Mouse (Mus musculus) heart, postnatal 10 days (tissue): ENCODE results near the gene Zfp398. TPM values are rescaled to one million over a fixed set of nuclear protein-coding genes. Genes with fewer than 3 reads are reported as not detected.
"Not testable (repeated sequence)": the region's sequence is repeated elsewhere in the genome, so short reads cannot be mapped to it uniquely, and the experiment has no call there.

Experiments used
- DNase-seq, 2 experiments: peaks; one replicate each; pipeline ENCODE4 v3.0.0; 2021
- intact Hi-C: fragments of 180-260 bp; cut with DNase I; formaldehyde crosslinking; loops from one replicate; pipeline ENCODE4 v1.15.1; 2025
- total RNA-seq, 2 experiments: library from RNA; stranded (reverse); gene quantifications; 2 replicates each; pipeline ENCODE4 v1.2.3; 2021

Gene Zfp398
- total RNA-seq, 2 experiments from 2014 or later, result 7.1 TPM

- DNase-seq, result no peak
- intact Hi-C loops, result no loop called here
Measured at GRCm38 (mm10) chr6:47821776-47822175, 13.7 kb upstream of the Zfp398 start.

- intact Hi-C loops, result no loop called here
- DNase-seq, result no peak
Measured at GRCm38 (mm10) chr6:47824241-47824640, 11.2 kb upstream of the Zfp398 start.

- DNase-seq, result no peak
- intact Hi-C loops, result no loop called here
Measured at GRCm38 (mm10) chr6:47827462-47827861, 8.0 kb upstream of the Zfp398 start.

DNA sequence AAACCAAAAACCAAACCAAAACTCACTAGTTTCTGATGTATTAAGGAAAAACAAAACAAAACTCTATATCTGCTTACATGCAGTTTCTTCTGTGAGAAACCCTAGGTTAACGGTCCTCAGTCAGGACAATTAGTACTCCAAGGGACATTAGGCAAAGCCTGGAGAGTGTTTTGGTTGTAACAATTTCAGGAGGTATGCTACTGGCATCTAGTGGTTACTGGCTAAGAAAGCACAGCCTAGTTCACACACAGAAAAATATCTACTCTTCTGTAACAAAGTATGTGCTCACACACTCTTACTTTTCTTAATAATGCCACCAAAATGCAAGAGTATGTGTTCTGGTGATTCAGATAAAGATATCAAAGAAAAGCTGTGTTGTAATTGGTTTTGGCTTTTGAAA is 6.5 kb upstream of the Zfp398 start:
- intact Hi-C loops, result loop anchor here (1.0 to 2.0 kb wide), 2 partner anchors 16 to 30 kb away; partner anchors contain the start of gene Pdia4
- DNase-seq, result peak; percentile 39 to 42

- intact Hi-C loops, result no loop called here
Measured at GRCm38 (mm10) chr6:47830104-47831078, 5.1 kb upstream of the Zfp398 start, which contains the start of gene Zfp786. Gene Zfp786, minus strand, starts transcription at chr6:47830867.

DNA sequence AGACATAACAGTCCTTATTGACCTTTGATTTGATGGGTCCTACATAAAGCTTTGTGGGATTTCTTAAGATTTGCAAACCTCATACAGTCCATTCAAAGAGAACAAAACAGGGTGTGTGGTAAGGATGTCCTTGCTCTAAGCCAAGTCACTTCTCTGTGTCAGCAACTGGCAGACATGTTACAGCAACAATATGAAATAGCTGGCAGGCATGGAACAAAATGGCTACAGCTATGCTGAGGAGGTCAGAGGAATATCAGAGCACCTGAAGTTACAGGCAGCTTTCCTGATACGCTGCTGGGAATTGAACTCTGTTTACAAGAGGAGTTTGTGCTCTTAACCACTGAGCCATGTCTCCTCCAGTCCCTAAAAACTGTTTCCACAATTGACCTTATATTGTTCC is 3.2 kb upstream of the Zfp398 start:
- no peak for DNase-seq
- intact Hi-C loops, result no loop called here

More at GRCm38 (mm10) chr6:47830104-47831078, 5.1 kb upstream of the Zfp398 start, which contains the start of gene Zfp786:
- peak; percentile 93 to 95 for DNase-seq

DNA sequence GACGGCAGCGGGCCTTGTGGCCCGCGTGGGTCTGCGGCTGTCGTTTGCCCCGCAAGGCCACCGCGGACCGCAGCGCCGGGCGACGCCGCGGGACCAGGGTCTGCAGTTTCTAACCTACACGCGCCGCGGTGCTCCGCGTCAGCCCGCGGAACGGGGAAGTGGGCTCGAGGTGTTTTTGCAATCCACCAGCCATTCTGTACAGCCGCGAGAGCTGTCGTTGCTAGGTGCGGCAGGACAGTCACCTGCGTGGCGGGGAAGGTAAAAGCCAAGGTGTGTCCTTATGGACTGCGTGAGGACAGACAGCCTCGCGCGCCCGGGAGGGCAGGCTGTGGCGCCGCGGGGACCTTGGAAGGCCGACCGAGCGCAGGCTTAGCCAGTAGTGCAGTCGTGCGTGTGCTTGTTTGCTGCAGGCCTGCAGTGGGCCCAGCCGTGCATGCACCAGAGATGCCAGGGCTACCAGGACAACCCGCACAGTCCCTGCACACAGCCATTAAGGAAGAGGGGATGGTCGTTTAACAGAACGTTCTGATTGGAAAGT is 592 bp downstream of the Zfp398 start:
- intact Hi-C loops, result loop anchor here (5.0 kb wide), 1 partner anchor 41 kb away; the partner anchor contains the start of gene Zfp282
- peak; percentile 62 to 66 for DNase-seq

GRCm38 (mm10) chr6:47837630-47838029 is 2.2 kb downstream of the Zfp398 start:
- DNase-seq, result no peak
- intact Hi-C loops, result loop anchor here (5.0 kb wide), 1 partner anchor 40 kb away; the partner anchor contains the start of gene Zfp282

GRCm38 (mm10) chr6:47841077-47841476 is 5.6 kb downstream of the Zfp398 start:
- intact Hi-C loops, result no loop called here
- DNase-seq, result no peak

DNA sequence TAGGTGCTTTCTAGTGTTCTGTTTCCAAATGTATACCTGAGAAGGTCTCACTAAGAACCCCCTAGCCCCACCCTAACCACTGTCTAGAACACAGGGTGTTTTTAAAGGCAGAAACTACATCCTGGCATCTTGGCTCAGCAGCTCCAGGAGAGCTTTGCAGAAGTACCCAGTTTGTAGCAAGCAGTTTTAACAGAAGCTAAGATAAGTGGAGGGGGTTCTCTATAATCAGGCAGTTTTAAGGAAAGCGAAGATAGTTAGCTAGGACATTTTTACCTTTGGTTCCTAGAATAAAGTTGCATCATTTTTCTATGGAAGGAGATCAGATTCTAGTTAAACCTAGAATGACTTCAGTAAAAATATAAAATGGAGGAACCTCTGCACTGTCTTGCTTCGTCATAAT is 6.4 kb downstream of the Zfp398 start:
- DNase-seq, result no peak
- intact Hi-C loops, result no loop called here

DNA sequence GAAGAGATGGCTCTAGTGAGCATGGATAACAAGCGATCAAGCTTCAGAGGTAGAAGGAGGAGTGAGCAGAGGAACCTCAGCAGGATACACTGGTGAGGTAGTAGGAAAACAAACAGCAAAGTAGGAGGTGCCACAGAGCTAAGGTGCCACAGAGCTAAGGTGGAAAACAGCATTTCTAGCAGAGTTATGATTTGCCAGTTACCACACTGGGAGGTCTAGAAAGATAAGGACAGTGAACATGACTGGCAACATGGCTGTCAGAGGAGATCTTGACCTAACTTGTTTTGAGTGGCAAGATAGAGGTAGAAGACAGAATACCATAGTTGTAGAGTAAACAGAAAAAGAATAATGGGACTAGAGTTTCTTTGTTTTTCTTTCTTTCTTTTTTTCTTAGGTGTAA is 6.9 kb downstream of the Zfp398 start:
- intact Hi-C loops, result no loop called here

DNA sequence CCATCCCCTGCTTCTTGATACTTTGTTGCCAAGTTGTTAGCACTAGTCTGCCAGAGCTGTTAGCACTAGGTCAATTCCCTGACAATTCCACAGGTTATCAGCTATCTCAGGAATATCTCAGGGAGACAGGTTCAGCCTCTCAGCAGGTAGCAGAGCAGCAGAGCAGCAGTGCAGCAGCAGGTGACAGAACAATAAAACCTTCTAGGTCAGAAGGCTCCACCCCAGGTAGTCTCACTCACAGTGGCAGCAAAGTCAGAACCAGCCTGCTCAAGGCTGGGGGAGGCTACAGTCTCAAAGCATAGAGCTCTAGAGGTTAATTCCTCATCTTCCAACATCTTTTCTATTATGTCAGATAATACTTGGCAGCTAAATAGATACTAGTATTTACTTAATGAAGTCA is 10.3 kb downstream of the Zfp398 start:
- DNase-seq, result no peak
- intact Hi-C loops, result no loop called here

More for the DNA sequence above, 6.9 kb downstream of the Zfp398 start:
- no peak for DNase-seq

- intact Hi-C loops, result no loop called here
- no peak for DNase-seq
Measured at GRCm38 (mm10) chr6:47857241-47857640, 21.8 kb downstream of the Zfp398 start.

DNA sequence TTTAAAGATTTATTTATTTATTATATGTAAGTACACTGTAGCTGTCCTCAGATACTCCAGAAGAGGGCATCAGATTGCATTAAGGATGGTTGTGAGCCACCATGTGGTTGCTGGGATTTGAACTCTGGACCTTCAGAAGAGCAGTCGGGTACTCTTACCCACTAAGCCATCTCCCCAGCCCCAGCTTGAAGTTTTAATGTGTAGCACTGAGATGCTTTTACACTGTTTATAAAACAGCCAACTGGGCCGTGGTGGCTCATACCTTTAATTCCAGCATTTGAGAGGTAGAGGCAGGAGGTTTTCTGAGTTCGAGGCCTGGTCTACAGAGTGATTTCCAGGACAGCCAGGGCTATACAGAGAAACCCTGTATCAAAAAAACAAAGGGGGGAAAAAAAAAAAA is 22.3 kb downstream of the Zfp398 start:
- DNase-seq, intact Hi-C loops: not testable (repeated sequence)

DNA sequence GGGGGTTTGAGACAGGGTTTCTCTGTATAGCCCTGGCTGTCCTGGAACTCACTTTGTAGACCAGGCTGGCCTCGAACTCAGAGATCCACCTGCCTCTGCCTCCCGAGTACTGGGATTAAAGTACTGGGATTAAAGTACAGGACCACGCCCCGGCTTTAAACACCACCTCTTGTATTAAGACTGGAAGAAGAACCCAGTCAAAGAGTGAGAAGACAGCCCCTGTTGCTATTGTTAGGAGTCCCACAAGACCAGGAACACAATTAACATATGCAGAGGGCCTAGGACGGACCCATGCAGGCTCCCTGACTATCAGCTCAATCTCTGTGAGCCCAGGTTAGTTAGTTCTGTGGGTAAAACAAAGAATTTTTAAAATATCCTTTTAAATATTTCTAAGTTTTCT is 36.8 kb downstream of the Zfp398 start:
- no peak for DNase-seq
- intact Hi-C loops, result no loop called here

DNA sequence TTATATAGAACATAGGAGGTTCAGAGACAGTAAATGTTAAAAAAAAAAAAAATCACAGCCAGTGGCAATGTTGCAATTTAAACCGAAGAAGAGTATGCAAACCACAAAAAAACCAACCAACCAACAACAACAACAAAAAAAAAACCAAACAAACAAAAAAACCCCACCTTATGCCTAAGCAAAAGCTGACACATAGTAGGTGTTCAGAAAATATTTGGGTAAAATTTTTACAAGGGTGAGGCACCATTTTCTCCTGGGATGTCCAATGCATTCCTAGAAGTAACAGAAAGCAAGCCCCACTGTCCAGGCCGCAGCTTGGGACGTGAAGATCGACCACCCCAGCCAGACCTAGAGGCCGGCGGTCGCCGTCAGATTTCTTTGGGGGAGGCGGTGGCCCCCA is 41.6 kb downstream of the Zfp398 start, which contains the start of gene Zfp282:
Gene Zfp282, plus strand, starts transcription at position 147 of the 400 bp plus-strand sequence.
- no peak for DNase-seq
- intact Hi-C loops, result loop anchor here (1.0 to 5.0 kb wide), 2 partner anchors 40 to 43 kb away; partner anchors contain the start of genes Zfp212 and Zfp398

DNA sequence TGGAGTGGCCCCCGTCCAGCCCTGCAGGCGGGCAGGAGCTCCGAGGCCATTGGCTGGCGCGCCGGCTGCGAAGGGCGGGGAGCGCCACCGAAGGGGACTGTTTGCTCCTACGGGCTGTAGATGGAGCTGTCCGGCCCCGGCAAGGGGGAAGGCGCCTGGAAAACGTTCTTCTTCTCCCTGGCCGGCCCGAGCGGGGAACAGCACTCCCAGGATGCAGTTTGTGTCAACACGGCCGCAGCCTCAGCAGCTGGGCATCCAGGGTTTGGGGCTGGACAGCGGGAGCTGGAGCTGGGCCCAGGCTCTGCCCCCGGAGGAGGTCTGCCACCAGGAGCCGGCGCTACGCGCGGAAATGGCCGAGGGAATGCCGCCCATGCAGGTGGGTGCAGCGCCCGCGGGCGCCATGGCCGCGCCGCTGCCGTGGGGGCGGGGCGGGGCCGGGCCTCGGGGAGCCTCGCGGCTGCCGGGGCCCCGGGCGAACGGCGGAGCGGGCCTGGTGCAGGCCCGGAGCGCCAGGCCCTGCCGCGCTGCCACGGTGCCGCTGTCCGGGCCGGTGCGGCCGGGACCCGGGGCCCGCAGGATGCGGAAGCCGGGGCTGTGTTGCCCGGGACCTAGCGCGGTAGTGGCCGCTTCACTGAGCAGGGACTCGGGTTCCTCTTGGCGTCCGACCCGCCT is 42.1 kb downstream of the Zfp398 start:
- intact Hi-C loops, result loop anchor here (1.0 to 5.0 kb wide), 2 partner anchors 40 to 43 kb away; partner anchors contain the start of genes Zfp212 and Zfp398
- peak; percentile 94 for DNase-seq

DNA sequence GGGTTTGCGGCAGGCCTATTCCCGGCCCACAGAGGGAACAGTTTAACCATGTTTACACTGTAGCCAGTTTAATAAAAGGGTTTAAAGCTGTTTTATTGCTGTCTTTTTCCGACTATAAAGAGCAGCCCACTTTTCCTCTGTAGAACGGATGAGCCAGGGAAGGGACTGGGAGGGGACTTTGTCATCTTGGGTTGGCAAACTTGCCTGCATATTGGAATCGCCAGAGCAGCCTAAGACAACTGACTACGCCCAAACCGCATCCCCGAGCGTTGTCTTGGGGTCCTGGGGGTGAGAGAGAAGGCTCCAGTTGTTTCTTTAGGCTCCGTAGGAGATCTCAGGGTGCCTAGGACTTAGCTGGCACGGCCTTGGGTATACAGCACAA is 42.7 kb downstream of the Zfp398 start:
- no peak for DNase-seq
- intact Hi-C loops, result loop anchor here (5.0 kb wide), 1 partner anchor 41 kb away; the partner anchor contains the start of gene Zfp398

- intact Hi-C loops, result loop anchor here (5.0 kb wide), 1 partner anchor 41 kb away; the partner anchor contains the start of gene Zfp398
- DNase-seq, result no peak
Measured at GRCm38 (mm10) chr6:47878593-47878992, 43.1 kb downstream of the Zfp398 start.

DNA sequence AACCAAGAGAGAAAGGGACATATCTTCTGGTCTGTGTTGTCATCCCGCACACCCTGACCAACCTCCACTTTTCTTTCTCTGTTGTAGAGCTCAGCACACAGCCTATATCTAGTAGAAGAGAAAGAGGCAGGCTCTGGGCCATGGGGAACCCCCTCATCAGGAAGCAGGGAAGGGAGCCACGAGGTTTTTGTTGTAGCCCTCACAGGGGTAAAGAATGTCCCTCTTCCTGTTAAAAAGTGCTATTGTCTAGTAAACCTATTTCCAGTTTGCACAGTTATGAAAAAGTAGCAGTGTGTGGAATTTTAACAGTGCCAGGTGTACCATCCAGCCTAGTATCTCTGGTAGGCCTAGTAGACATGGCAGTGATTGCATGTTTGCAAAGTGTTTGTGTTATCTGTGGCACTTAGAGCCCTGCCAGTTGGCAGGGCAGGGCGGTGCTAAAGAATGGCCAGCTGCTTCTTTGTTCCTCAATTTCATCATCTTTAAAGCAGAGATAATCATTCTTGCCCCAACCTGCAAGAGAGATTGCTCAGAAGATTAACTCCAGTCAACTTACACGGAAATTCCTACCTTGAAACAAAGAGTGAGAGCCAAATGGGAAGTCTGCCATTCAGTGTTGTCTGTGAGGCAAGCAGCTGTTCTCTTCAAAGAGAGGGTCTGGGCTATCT is 43.7 kb downstream of the Zfp398 start:
- intact Hi-C loops, result loop anchor here (5.0 kb wide), 1 partner anchor 42 kb away; the partner anchor contains the start of gene Zfp398

More for the DNA sequence above, 43.7 kb downstream of the Zfp398 start:
- peak in 1 of 2 experiments; percentile 13 for DNase-seq
